Mouse (Mus musculus) mouse embryonic stem cell (cell line): ENCODE data around the gene Nbas.

Source experiments
- in situ Hi-C, 2 experiments: fragments of 300-500 bp; cut with MboI; formaldehyde crosslinking; loops; 1 replicate in 1 of 2; 3 replicates in 1 of 2; pipeline ENCODE4 v1.14.3; 2019 to 2020; ENCODE audit warnings: low sequenced_read_pairs in 2 of 2, low pct_unique_long_range_greater_than_20kb in 1 of 2, mixed read lengths in 1 of 2; ENCODE audit not compliant: unreplicated experiment in 1 of 2

Gene Nbas

DNA sequence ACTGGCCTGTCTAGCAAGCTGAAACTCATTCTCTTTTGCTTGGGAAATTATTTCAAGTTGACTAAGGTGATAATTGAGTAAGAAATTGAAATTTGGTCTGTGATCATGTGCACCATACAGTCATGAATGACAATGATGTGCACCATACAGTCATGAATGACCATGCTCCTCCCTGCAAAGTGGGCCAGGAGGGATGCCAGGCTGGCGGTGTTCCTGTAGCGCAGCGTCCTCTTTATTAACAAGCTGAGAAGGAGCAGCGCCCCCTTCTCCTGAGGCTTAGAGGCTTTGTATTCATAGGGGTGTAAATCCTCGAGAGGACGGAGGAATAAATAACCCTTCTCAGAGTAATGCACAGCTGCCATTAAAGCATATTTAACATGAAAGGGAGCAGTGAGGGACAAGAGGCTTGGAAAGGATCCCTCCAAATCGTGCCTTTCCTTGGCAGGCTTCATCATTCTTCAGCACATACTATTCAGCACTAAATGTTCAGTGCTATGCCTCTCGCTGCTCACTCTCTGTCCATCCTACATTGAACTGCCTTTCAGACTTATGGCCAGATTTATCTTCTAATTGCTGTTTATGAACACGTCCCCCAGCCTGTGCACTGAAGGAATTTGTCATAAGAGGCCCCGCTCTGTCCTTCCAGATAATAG, 230.4 kb downstream of the Nbas start:
- in situ Hi-C loops, result no loop called here

DNA sequence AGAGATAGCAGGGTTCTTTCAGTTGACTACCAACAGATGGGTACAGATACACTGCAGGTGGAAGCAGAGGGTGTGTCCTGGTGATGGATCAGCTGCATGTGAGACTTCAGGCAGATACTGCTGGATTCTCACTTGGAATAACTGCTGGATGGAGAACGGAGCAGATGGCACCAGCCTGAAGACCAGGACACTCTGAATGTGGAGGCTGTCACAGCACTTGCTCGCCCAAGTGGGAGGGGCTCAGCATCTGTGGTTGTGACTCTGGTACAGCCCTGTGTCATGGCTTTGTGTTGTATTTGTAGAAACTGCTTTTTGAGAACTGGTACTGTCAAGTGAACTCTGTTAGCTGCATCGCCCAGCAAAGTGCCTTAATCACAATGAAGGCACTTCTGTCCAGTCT, 231.3 kb downstream of the Nbas start:
- in situ Hi-C loops, result no loop called here

DNA sequence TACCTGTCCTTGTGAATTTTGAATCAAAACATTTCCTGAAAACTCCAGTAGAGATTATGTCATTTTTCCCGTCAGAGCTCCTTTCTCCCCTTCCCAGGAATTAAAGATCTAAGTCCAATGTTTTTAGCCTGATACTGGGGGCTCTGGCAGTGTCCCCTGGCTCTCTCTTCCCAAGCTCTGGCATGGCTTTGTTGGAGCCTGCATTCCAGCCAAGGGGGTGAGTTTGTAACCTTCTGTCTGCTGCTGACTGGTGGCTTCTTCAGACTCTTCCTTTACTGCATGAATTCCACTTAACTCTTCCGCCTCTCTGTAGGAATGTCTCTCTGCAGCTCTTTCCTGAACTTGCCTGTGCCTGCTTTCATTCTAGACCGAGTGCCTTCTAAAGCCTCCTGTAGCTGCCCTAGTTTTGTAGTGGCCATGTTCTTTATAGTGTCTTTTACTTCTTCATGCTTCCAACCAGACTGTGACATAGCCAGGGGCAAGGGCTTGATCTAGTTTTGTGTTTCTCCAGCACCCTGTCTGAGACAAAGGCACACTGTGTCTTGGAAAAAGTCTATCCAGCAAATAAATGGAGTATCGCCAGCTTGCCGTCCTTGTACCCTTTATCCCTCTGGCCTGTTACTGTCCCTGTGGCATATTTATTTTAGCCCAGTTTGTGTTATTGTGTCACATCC, 236.0 kb downstream of the Nbas start:
- in situ Hi-C loops, result no loop called here

DNA sequence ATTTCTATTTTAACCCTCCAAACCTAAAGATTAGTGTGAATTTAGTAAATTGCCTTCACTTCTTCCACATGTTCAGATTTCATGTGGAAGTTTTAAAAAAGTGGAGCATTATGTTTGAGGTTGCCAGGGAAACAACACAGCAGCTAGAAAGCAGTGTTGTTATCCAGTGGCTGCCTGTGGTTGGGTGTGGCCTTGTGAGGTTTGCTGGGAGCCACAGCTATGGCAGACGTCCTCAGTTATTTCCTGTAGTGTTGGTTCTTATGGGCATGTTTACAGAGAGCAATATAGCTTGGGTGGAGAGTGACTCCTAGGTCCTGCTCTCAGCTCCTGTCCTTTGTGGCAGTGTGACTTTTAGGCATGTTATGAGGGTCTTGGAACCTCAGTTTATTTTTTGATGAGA, 249.1 kb downstream of the Nbas start:
- in situ Hi-C loops, result no loop called here

DNA sequence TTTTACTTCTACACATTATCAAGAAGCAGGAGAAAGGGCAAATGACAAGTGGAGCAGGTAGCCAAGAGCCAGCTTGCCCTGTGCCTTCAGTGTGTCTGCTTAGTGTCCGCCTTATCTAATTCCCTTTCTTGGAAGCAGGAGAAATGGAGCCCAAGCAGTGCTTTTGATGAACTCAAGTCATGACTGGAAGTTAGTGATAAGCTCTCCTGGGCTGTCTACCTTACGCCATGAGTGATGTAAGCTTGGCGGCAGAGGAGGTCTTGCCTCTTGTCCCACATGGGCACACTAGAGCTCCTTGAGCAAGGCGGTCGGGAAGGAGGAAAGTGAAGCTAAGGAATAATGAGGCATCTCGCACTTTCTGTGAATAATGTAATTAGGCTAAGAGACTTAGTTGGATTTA, 250.5 kb downstream of the Nbas start:
- in situ Hi-C loops, result no loop called here

DNA sequence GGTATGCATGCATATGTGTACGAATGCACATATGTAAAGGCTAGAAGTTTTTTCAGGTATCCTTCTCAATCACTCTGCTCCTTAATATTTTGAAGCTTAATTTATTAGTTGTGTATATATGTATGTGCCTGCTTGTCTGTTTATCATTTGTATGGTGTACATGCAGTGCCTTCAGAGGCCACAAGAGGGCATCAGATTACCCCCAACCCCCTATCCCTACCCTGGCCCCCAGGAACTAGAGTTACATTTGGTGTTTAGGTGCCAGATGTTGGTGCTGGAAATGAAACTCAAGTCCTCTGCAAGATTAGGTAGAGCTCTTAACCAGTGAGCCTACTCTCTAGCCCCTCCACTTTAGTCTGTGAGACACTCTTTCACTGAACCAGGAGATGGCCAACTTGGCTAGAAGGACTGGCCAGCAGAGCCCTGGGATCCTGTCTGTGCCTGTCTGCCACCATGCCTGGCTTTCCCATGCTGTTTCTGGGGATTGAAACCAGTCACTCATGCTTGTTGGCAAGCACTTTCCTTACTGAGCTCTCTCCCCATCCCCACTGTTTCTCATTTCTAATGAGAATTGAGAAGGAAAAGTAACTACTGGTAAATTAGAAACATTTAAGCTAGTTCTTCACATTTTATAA, 263.9 kb downstream of the Nbas start:
- in situ Hi-C loops, result no loop called here

DNA sequence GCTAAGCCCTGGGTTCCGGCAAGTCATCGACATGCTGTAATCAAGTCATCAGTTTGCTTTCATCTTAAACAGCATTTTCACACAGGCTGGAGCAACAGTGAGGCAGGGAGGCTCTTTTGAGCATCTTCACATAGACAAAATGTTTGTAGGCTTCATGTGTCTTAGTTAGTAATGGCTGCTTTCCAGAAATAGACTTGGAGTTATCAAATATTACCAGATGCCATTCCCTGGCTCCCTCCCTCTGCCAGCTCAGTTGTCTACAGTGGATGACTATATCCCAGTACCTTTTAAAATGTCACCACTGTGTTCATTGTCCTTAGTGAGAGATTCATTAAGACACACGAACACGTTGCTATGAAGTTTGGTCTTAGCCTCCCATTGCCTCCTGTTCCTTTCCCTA, 270.2 kb downstream of the Nbas start:
- in situ Hi-C loops, result no loop called here

DNA sequence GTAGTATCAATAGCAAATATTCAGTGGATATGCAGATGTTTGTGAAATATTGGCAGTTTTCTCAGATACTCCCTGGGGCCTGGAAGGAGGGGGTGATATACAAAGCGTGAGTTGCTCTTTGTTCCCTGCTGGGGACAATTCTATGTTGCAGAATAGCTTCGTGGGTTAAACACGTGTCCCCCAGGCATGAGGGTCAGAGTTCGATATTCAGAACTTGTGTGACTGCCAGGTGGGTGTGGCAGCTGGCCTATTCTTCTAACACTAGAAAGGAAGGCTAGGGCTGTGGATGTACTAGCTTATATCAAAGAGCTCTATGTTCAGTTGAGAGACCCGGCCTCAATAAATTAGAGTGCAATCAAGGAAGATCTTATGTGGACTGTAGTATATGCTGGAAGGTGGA, 274.9 kb downstream of the Nbas start:
- in situ Hi-C loops, result no loop called here

DNA sequence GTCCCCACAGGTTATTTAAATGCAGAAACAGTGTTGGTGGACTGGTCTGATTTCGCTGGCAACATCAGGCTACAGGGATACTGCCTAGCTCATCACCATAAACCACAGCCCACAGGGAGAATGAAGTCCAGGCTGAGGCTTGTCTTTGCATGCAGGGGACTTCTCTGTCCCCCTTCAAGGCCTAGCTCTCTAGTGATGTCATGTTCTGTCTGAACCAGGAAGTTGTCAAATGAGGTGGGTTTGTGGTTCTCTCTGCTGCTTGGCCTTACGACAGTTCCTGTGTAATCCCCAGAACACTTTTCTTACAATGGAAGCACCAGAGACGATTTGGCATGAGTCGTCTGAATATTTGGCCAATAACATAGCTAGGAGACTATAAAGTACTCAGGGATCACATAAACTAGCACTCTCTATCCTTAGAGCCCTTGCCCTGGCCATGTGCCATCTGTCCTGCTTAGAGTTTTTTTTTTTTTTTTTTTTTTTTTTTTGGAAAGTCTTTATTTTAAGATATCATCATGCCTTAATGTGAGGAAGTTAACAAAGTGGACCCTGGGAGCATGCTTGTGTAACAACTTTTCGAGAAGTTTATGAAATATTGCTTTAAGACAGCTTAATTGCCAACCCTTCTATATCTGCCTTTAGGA, 294.8 kb downstream of the Nbas start:
- in situ Hi-C loops, result no loop called here

DNA sequence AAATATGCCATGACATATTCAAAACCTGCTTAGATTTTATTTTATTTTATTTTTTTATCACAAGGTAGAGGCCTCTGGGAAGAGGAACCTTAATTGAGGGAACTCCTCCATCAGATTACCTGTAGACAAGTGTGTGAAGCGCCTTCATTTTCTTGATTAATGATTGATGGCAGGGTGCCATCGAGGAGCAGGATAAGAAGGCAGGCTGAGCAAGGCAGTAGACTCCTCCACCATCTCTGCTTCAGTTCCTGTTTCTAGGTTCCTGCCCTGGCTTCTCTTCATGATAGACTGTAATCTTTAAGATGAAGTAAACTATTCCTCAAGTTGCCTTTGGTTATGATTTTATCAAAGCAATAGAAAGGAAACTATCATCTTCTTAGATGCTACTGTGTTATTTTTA, 295.4 kb downstream of the Nbas start:
- in situ Hi-C loops, result no loop called here

DNA sequence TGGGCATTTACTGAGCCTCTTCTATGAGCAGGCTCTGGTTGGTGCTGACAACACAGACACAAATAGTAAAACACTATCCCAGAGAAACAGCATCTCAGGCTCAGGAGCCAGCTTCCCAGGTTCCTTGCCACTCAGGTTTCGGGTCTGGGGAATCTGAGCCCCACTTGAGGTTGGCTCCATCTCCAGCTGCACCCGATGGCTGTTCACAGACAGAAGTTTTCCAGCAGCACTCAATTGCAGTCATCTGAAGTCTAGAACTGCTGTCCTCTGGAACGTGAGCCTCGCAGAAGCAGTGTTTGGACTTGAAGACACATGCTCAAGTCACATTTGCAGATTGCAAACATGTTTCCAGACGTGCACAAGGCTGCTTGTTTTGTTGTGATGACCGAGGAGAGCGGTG, 297.5 kb downstream of the Nbas start:
- in situ Hi-C loops, result no loop called here

DNA sequence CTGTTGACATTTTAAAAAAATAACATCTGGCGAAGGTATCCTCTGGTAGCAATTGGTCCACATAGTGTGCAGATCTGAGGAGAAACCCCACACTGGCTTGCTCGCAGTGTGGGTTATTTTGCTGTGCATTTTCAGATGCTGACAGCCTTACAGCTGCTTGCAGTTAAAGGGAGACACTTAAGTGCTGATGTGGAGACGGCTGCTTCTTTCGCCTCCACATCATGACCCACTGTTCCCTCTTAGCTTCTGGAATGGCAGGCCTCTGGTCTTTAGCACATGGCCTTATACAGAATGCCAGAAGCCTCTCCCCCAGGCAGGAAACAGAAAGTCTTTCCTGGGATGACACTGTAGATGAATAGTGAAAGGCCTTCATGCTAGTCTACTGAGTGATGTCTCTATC, 306.2 kb downstream of the Nbas start:
- in situ Hi-C loops, result no loop called here

DNA sequence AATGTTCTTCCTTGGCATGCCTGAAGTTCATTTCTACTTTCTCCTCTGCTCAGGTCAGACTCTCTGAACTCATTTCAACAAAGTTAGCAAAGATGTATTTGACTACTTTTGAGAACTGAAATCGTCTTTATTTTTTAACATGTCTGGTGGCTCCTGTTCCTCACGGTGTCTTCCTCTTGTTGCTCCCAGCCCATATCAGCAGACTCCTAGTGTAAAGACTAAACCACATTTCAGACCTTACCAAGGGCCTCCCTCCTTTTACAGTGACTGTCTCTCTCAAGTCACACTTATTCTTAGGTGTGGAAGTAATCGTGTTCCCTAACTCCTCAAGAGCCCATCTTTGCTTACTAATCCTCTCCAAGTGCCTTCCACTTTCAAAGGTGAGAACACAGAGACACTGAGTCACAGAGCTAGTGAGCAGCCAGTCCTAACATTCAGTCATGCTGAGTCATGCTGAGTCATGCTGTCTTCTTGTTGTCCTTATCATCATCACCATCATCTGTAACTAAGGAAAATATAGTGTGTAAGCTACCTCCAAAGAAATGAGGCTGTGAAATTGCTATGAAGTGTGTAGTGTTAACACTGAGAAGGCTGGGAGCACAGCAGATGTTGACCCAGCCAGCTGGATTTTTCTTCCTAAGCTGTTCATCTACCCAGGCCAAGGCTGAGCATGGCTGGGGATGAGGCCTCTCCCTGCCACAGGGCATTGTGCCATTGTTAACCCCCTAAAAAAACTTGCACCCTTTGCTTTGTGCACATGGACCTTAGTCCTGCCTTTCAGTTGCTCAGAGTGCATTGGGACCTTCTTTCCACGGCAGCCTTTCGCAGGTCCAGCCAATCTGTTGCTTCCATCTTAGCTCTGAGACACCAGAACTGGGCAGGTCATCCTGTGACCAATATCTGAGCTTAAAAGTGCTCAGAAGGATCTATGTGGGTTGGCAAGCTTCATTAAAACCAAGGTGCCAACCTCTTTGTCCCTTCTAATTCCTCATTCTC, 307.0 kb downstream of the Nbas start:
- in situ Hi-C loops, result no loop called here

DNA sequence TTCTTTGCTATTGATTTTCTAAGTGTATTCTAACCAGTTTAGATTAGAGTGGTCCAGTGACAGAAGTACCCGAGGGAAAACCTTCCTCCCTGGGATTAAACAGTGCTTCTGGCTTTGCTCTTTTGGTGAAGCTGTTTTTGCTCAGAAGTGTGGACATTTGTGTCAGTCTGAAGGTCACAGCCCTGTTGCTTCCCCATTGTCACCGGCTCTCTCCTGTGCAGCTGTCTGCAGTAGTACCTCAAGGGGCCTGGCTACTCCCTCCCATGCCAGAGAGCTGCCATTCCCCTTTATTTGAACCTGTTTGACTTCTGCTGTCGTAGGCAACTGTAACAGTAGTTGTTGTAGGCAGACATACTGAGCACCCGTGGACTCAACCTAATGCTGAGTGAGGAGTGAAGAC, 307.8 kb downstream of the Nbas start:
- in situ Hi-C loops, result no loop called here

DNA sequence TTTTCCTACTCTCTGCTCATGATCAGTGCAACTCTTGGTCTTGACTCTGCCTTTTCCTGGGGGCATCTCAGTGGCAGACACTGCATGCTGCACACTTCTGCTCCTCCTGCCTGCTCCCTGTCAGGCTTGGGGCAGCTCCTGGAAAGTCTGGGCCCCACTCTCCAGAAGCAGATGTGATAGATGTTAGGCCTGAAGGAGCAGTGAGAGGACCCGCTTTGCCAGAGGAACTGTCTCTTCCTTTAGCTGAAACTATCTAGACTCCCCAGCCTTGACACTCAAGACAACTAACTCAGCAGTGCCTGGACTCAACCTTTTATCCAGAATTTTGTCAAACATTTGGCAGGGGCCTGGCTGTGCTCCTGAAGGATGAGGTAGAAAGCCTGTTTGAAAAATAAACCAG, 311.9 kb downstream of the Nbas start:
- in situ Hi-C loops, result no loop called here

DNA sequence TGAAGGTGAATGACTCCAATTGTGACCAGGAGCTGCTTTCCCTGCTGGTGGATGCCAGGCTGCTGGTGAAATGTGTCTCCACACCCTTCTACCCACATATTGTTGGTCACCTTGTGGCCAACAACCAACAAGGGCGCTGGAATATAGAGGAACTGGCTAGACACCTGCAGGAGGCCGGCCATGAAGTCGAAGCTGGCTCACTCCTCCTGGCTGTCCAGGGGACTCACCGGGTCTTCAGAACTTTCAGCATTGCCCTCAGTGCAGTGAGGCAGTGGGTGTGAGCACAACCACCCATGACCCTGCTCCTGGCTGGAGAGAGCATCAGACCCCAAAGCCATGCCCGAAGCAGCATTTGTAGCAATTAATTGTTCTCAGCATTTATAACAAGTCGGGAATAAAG, 314.5 kb downstream of the Nbas start:
- in situ Hi-C loops, result no loop called here

DNA sequence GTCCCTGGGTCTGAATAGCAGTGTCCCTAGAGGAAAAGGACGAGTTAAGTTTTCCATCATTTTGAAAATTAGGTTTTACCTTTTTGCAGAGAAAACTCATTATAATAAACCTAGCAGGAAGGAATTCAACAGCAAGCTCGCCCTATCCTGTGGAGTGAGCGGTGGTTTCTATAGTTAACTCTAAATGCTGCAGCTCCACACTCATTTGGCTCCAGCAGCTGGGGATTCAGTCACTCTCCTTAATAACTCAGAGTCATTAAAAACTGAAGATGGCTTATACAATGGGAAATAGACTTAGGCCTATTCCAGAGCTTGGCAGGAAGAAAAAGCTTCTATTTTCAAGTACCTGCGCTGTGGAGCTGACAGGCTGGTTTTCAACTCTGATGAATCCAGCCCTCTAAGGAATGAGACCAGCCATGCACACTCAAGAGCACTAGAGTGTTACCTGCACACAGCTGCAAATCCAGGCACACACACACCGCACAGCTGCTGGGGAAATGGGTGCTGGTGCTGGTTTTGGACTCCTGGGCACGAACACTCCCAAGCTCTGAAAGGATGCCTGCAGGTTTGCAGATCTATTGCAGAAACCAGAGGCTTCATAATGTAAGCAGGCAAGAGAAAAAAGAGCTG, 316.7 kb downstream of the Nbas start:
- in situ Hi-C loops, result no loop called here

DNA sequence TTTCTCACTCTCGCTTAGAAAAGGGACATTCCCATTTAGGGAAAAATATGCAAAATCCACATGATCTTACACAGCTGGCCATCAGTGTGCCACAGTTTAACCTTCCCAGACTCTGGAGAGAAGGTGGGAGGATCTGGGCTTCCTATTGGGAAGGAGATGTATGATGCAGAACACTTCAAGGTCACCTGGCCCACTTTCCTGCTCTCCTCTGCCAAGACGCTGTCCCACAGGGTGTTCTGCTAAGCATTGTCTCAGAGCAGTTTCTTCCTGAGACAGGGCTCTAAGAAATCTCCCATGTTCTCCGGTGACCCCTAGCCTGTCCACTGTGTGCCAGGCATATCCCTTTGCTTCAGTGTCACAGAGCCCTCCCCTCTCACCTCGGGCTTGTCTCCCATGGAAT, 318.7 kb downstream of the Nbas start:
- in situ Hi-C loops, result no loop called here
